Comparison of ENCODE assay signal across 11 mouse cellular contexts in the genomic region with DNA sequence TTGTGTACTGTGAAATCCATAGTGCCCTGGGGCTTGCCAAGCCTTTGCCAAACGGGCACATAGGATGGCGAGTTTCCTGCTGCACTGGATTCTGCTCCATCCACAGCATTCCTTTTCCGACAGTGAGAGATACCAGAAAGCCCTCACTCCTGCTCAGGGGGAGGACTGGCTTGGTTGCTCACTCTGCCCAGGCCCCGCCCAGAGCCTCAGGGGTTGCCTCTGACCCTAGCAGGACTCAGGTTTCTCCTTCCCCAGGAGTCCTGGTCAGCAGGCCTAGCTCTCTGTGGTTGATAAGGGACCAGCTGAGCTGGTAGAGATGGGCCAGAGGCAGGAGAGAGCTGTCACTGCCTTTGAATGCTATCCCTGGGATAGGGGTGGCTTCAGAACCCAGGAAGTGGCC. TPM values are rescaled to one million over a fixed set of nuclear protein-coding genes. Genes with fewer than 3 reads are reported as not detected.
DNase-seq lines count a peak whose midpoint lies in the region; ATAC-seq lines count a peak whose summit lies in the region.
"Had no signal": no experiment of that assay in that cellular context is flagged by ENCODE, and none has a peak within 500 bp of the region (broad histone marks: within the 10 kb centered on the region; RNA-seq: fewer than 3 reads in every experiment).

No protein-coding gene starts in this region.

- H3K4me3 ChIP-seq in heart, embryonic 13.5 days, result peak overlapping the region; percentile 75
- H3K4me3 ChIP-seq in midbrain, embryonic 14.5 days (replicated peaks; ENCODE audit: low read depth, low read length), result no peak overlapping the region
- H3K4me3 ChIP-seq in midbrain, embryonic 15.5 days, result no peak overlapping the region
- no peak overlapping the region for H3K4me3 ChIP-seq in intestine, embryonic 14.5 days (ENCODE audit: low read depth, low read length)
- H3K4me3 ChIP-seq in stomach, embryonic 16.5 days (replicated peaks; ENCODE audit: low read length), result peak overlapping the region; percentile 67

- intact Hi-C loops in heart, postnatal 10 days (cut with DNase I), result loop anchor here (1.0 kb wide), 1 partner anchor 17 kb away; no protein-coding TSS in a partner anchor

- H3K9ac ChIP-seq in heart, embryonic 13.5 days, result peak overlapping the region; percentile 89
- no peak overlapping the region; the same call in 1 of the 2 replicates for H3K9ac ChIP-seq in midbrain, embryonic 14.5 days (replicated peaks; ENCODE audit: low read length)
- H3K9ac ChIP-seq in midbrain, embryonic 15.5 days, result no peak overlapping the region
- peak overlapping the region; percentile 17 for H3K9ac ChIP-seq in intestine, embryonic 14.5 days (ENCODE audit: low read length)
- peak overlapping the region; percentile 53; the same call in 1 of the 2 replicates for H3K9ac ChIP-seq in stomach, embryonic 16.5 days (ENCODE audit: low read length)

- peaks cover 38% of the 10 kb centered on the region for H3K4me1 ChIP-seq in heart, embryonic 13.5 days
- H3K4me1 ChIP-seq in midbrain, embryonic 14.5 days (ENCODE audit: control insufficient read depth, insufficient read depth, low read length), result peaks cover 8% of the 10 kb centered on the region; the same call in 1 of the 2 replicates
- peaks cover 12% of the 10 kb centered on the region for H3K4me1 ChIP-seq in midbrain, embryonic 15.5 days
- H3K4me1 ChIP-seq in intestine, embryonic 14.5 days (replicated peaks; ENCODE audit: control insufficient read depth, insufficient read depth, low read length), result 0 out of 2 replicates have a peak, but pooled peaks cover 4% of the 10 kb centered on the region
- H3K4me1 ChIP-seq in stomach, embryonic 16.5 days (ENCODE audit: control insufficient read depth, insufficient read depth, low read length), result peaks cover 6% of the 10 kb centered on the region; the same call in 1 of the 2 replicates

- no peak for DNase-seq in heart, postnatal 10 days
- DNase-seq in midbrain, embryonic 14.5 days, result no peak
- no peak for DNase-seq in intestine, embryonic 14.5 days (ENCODE audit: low spot score)
- no peak for DNase-seq in thymus, postnatal 4 days

- no peaks in the 10 kb centered on the region for H3K9me3 ChIP-seq in heart, embryonic 13.5 days
- H3K9me3 ChIP-seq in midbrain, embryonic 14.5 days (ENCODE audit: control insufficient read depth, low read length), result no peaks in the 10 kb centered on the region
- H3K9me3 ChIP-seq in midbrain, embryonic 15.5 days, result no peaks in the 10 kb centered on the region
- H3K9me3 ChIP-seq in intestine, embryonic 14.5 days (ENCODE audit: control insufficient read depth, low read length), result no peaks in the 10 kb centered on the region
- no peaks in the 10 kb centered on the region for H3K9me3 ChIP-seq in stomach, embryonic 16.5 days (replicated peaks; ENCODE audit: control insufficient read depth, low read length)

- no peak for ATAC-seq in heart, embryonic 13.5 days (ENCODE audit: extremely low read depth, insufficient number of reproducible peaks, low FRiP score, low TSS enrichment)
- ATAC-seq in midbrain, embryonic 14.5 days (ENCODE audit: low FRiP score, low TSS enrichment), result no peak
- no peak for ATAC-seq in midbrain, embryonic 15.5 days (replicated peaks)
- ATAC-seq in intestine, embryonic 14.5 days (replicated peaks; ENCODE audit: low FRiP score, low TSS enrichment, low read depth), result no peak
- ATAC-seq in stomach, embryonic 16.5 days (ENCODE audit: insufficient read depth, low FRiP score), result no peak
- no peak for ATAC-seq in inflammation-experienced regulatory T-cells, adult 6 months

- WGBS in heart, embryonic 13.5 days, result 13% methylated on average over 4 of the region's 4 CpGs
- WGBS in midbrain, embryonic 14.5 days, result 57% methylated on average over 4 of the region's 4 CpGs
- 59% methylated on average over 4 of the region's 4 CpGs for WGBS in midbrain, embryonic 15.5 days
- WGBS in intestine, embryonic 14.5 days, result 24% methylated on average over 4 of the region's 4 CpGs
- WGBS in stomach, embryonic 16.5 days, result 39% methylated on average over 4 of the region's 4 CpGs

- H3K27me3 ChIP-seq in heart, embryonic 13.5 days (replicated peaks), result no peaks in the 10 kb centered on the region
- no peaks in the 10 kb centered on the region for H3K27me3 ChIP-seq in midbrain, embryonic 14.5 days (ENCODE audit: control insufficient read depth, insufficient read depth, low read length)
- H3K27me3 ChIP-seq in midbrain, embryonic 15.5 days (replicated peaks), result no peaks in the 10 kb centered on the region
- no peaks in the 10 kb centered on the region for H3K27me3 ChIP-seq in intestine, embryonic 14.5 days (replicated peaks; ENCODE audit: control insufficient read depth, insufficient read depth, low read length)
- H3K27me3 ChIP-seq in stomach, embryonic 16.5 days (ENCODE audit: control insufficient read depth, insufficient read depth, low read length), result no peaks in the 10 kb centered on the region

- H3K36me3 ChIP-seq in heart, embryonic 13.5 days, result peaks cover 41% of the 10 kb centered on the region
- no peaks in the 10 kb centered on the region for H3K36me3 ChIP-seq in midbrain, embryonic 14.5 days (ENCODE audit: control insufficient read depth, insufficient read depth, low read length)
- no peaks in the 10 kb centered on the region for H3K36me3 ChIP-seq in midbrain, embryonic 15.5 days (replicated peaks)
- peaks cover 14% of the 10 kb centered on the region; the same call in 1 of the 2 replicates for H3K36me3 ChIP-seq in intestine, embryonic 14.5 days (ENCODE audit: control insufficient read depth, insufficient read depth, low read length)
- peaks cover 3% of the 10 kb centered on the region; the same call in 1 of the 2 replicates for H3K36me3 ChIP-seq in stomach, embryonic 16.5 days (ENCODE audit: control insufficient read depth, insufficient read depth, low read length)

- H3K27ac ChIP-seq in heart, embryonic 13.5 days (replicated peaks), result peak overlapping the region; percentile 89
- H3K27ac ChIP-seq in midbrain, embryonic 14.5 days (replicated peaks; ENCODE audit: low read depth, low read length), result no peak overlapping the region
- H3K27ac ChIP-seq in midbrain, embryonic 15.5 days, result no peak overlapping the region
- peak overlapping the region; percentile 12; the same call in 1 of the 2 replicates for H3K27ac ChIP-seq in intestine, embryonic 14.5 days (ENCODE audit: low read depth)
- peak overlapping the region; percentile 14; the same call in 1 of the 2 replicates for H3K27ac ChIP-seq in stomach, embryonic 16.5 days (ENCODE audit: low read length)

- peak overlapping the region; percentile 84 for H3K4me2 ChIP-seq in heart, embryonic 13.5 days
- peak overlapping the region; percentile 21; the same call in 1 of the 2 replicates for H3K4me2 ChIP-seq in midbrain, embryonic 14.5 days (ENCODE audit: low read length)
- H3K4me2 ChIP-seq in midbrain, embryonic 15.5 days, result no peak overlapping the region
- H3K4me2 ChIP-seq in intestine, embryonic 14.5 days (ENCODE audit: low read length), result peak overlapping the region; percentile 2; the same call in 1 of the 2 replicates
- peak overlapping the region; percentile 79; the same call in 1 of the 2 replicates for H3K4me2 ChIP-seq in stomach, embryonic 16.5 days (ENCODE audit: low read depth, low read length)

RNA-seq across cellular contexts. Expression of a gene that starts 2.1 kb away (rescaled TPM):
- polyA plus RNA-seq in heart, embryonic 13.5 days (2015; fragmentation: Nextera tagmentation; extraction: Ambion mirVana), result not detected in 2 replicates
- under 1 TPM in 1 of 2 experiments, not detected in 1; 0.36 TPM for total RNA-seq in heart, postnatal 10 days (2021)
- polyA plus RNA-seq in midbrain, embryonic 14.5 days (2014; fragmentation: Nextera tagmentation; extraction: Ambion mirVana), result not detected in 2 replicates
- not detected in 2 replicates for polyA plus RNA-seq in midbrain, embryonic 15.5 days (2015; fragmentation: Nextera tagmentation; extraction: Ambion mirVana)
- not detected in 2 replicates for polyA plus RNA-seq in intestine, embryonic 14.5 days (2014; fragmentation: Nextera tagmentation; extraction: Ambion mirVana)
- not detected in 2 replicates for polyA plus RNA-seq in stomach, embryonic 16.5 days (2015; fragmentation: Nextera tagmentation; extraction: Ambion mirVana)
- polyA plus RNA-seq in inflammation-experienced regulatory T-cells, adult 6 months (2017; shearing (Covaris generic)), result not detected
- total RNA-seq: hematopoietic stem cell, adult 5-6 weeks; megakaryocyte progenitor cell, adult 5-6 weeks had no signal
- polyA plus RNA-seq: spleen, adult 2 months had no signal

RNA-seq across cellular contexts. Expression of a gene that starts 8.8 kb away (rescaled TPM):
- 170 and 185 TPM in 2 replicates for polyA plus RNA-seq in heart, embryonic 13.5 days (2015; fragmentation: Nextera tagmentation; extraction: Ambion mirVana)
- total RNA-seq in heart, postnatal 10 days (2021), result 100 to 1,000 TPM; 325 to 346 TPM
- 36.7 and 51.1 TPM in 2 replicates for polyA plus RNA-seq in midbrain, embryonic 14.5 days (2014; fragmentation: Nextera tagmentation; extraction: Ambion mirVana)
- 71.8 and 75.7 TPM in 2 replicates for polyA plus RNA-seq in midbrain, embryonic 15.5 days (2015; fragmentation: Nextera tagmentation; extraction: Ambion mirVana)
- 129 and 135 TPM in 2 replicates for polyA plus RNA-seq in intestine, embryonic 14.5 days (2014; fragmentation: Nextera tagmentation; extraction: Ambion mirVana)
- 116 and 120 TPM in 2 replicates for polyA plus RNA-seq in stomach, embryonic 16.5 days (2015; fragmentation: Nextera tagmentation; extraction: Ambion mirVana)
- 1 to 10 TPM in 2 of 3 experiments, not detected in 1; 1.7 to 2.3 TPM for polyA plus RNA-seq in inflammation-experienced regulatory T-cells, adult 6 months (2017; shearing (Covaris generic))

RNA-seq across cellular contexts. Expression of a gene that starts 15.6 kb away (rescaled TPM):
- polyA plus RNA-seq in heart, embryonic 13.5 days (2015; fragmentation: Nextera tagmentation; extraction: Ambion mirVana), result 21.8 and 23.2 TPM in 2 replicates
- total RNA-seq in heart, postnatal 10 days (2021), result 10 to 100 TPM; 53.3 to 78.7 TPM
- polyA plus RNA-seq in midbrain, embryonic 14.5 days (2014; fragmentation: Nextera tagmentation; extraction: Ambion mirVana), result 1.8 and 3.8 TPM in 2 replicates
- 4.6 and 6.7 TPM in 2 replicates for polyA plus RNA-seq in midbrain, embryonic 15.5 days (2015; fragmentation: Nextera tagmentation; extraction: Ambion mirVana)
- polyA plus RNA-seq in intestine, embryonic 14.5 days (2014; fragmentation: Nextera tagmentation; extraction: Ambion mirVana), result 47.5 and 53.8 TPM in 2 replicates
- 66.8 and 72.1 TPM in 2 replicates for polyA plus RNA-seq in stomach, embryonic 16.5 days (2015; fragmentation: Nextera tagmentation; extraction: Ambion mirVana)
- polyA plus RNA-seq in inflammation-experienced regulatory T-cells, adult 6 months (2017; shearing (Covaris generic)), result 1 to 10 TPM; 6.6 to 9.1 (median 7.4) TPM

RNA-seq across cellular contexts. Expression of a gene that starts 39.7 kb away (rescaled TPM):
- 17.2 and 18.7 TPM in 2 replicates for polyA plus RNA-seq in heart, embryonic 13.5 days (2015; fragmentation: Nextera tagmentation; extraction: Ambion mirVana)
- 10 to 100 TPM; 13.8 to 16.8 TPM for total RNA-seq in heart, postnatal 10 days (2021)
- 123 and 160 TPM in 2 replicates for polyA plus RNA-seq in midbrain, embryonic 14.5 days (2014; fragmentation: Nextera tagmentation; extraction: Ambion mirVana)
- 164 and 168 TPM in 2 replicates for polyA plus RNA-seq in midbrain, embryonic 15.5 days (2015; fragmentation: Nextera tagmentation; extraction: Ambion mirVana)
- polyA plus RNA-seq in intestine, embryonic 14.5 days (2014; fragmentation: Nextera tagmentation; extraction: Ambion mirVana), result 39.7 and 41.3 TPM in 2 replicates
- polyA plus RNA-seq in stomach, embryonic 16.5 days (2015; fragmentation: Nextera tagmentation; extraction: Ambion mirVana), result 23.2 and 27.3 TPM in 2 replicates
- 1 to 10 TPM; 1.2 to 4.2 (median 2.1) TPM for polyA plus RNA-seq in inflammation-experienced regulatory T-cells, adult 6 months (2017; shearing (Covaris generic))

Comparison
In these comparisons a context has a peak if more than half of its experiments do, and no peak if none do; other contexts are left out.
1. H3K27ac ChIP-seq: peak in heart, embryonic 13.5 days (single experiment), intestine, embryonic 14.5 days (single experiment) and stomach, embryonic 16.5 days (single experiment); none in midbrain, embryonic 14.5 days (single experiment) and midbrain, embryonic 15.5 days (single experiment).
2. H3K4me3 ChIP-seq: peak in heart, embryonic 13.5 days (single experiment) and stomach, embryonic 16.5 days (single experiment); none in midbrain, embryonic 14.5 days (single experiment), midbrain, embryonic 15.5 days (single experiment) and intestine, embryonic 14.5 days (single experiment).
3. H3K9ac ChIP-seq: peak in heart, embryonic 13.5 days (single experiment), intestine, embryonic 14.5 days (single experiment) and stomach, embryonic 16.5 days (single experiment); none in midbrain, embryonic 14.5 days (single experiment) and midbrain, embryonic 15.5 days (single experiment).
4. RNA of a gene that starts 8.8 kb away (polyA plus RNA-seq): 170 to 185 TPM in heart, embryonic 13.5 days, 129 to 135 TPM in intestine, embryonic 14.5 days, 116 to 120 TPM in stomach, embryonic 16.5 days, 71.8 to 75.7 TPM in midbrain, embryonic 15.5 days and 36.7 to 51.1 TPM in midbrain, embryonic 14.5 days; 1.7 to 2.3 TPM in inflammation-experienced regulatory T-cells, adult 6 months; every median in the first group is over 10 times any median in the second.